Mouse (Mus musculus): ENCODE measurements around the gene Daam1.

- TF ChIP-seq CTCF (IDR thresholded peaks at IDR 0.05; ENCODE audit: insufficient read depth, low read length): no peak
- TF ChIP-seq POLR2A (IDR thresholded peaks at IDR 0.05; ENCODE audit: borderline replicate concordance, extremely low read depth, low read depth, low read length): no peak
Observed at GRCm38 (mm10) chr12:71854191-71854590, 23.3 kb downstream of the Daam1 start.
